Mouse (Mus musculus) cerebral cortex, adult 2 months (tissue): Measurements from ENCODE around the gene Ptprb.

Experiments used
- WGBS: fragments of 180-500 bp; shearing (Covaris S2); methylation state at CpG from one replicate; pipeline ENCODE4 v1.1.7; 2018; 5-methylcytosine and 5-hydroxymethylcytosine counted together

The Ptprb gene

DNA sequence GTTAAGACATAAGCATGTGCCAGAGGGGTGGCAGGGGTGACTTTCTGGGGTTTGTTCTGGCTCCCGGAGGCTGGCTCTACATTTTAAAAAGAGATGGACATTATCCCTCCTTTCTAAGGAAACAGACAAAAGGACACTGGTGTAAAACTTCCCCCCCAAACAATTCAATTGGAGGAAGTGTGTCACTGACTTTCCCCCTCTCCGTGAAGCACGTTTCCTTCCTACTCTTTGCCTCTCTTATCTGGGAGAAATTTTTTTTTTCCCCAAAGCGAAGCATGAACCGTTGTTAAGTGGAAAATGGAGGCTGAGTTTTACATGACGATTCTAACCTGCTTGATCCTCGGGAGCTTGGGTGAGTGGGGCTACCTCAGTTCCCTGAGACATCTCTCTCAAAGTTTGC lies at the start of gene Ptprb:
Gene Ptprb, plus strand, starts transcription at position 244 of the 400 bp plus-strand sequence.
- 75% methylated on average over 7 of the region's 7 CpGs for WGBS

DNA sequence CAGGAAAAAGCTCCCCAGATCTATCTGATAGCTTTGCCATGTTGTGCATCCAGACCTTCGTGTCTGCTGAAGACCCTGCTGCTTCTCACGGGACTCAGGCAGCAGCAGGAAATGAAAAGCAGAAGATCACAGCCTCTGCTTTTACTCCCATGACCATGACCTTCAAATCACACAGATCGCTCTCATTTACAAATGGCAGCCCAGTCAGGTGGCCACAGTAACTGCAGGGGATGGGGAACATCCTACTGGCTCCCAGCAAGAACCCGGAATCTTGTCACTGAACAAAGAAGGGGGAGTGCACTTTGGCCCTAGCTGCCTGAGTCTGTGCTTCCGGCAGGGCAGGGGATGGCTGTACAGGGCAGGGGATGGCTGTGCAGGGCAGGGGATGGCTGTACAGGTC lies 40.0 kb upstream of the Ptprb start:
- WGBS = 74% methylated on average over 5 of the region's 5 CpGs

DNA sequence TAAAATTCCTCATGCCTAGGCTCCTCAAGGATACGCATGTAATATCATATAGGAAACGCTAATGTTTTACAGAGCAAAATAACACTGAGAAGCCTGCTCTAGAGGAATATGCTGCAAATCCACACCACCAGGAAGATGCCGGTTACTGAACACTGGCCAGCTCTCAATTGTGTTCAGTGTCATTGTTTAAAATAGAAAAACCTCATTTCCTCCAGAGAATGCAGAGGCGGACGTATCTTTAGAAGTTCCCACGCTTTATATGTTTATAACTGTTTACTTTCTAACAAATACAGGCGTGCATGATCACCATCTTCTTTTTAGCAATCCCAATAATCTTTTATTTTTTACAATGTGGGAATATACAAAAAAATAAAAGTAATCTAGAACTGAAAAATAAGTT lies 33.1 kb upstream of the Ptprb start:
- 41% methylated on average over 7 of the region's 7 CpGs for WGBS

- 71% methylated on average over 7 of the region's 7 CpGs for WGBS
These were observed 31.9 kb upstream of the Ptprb start for GRCm38 (mm10) chr10:116243373-116243772.

DNA sequence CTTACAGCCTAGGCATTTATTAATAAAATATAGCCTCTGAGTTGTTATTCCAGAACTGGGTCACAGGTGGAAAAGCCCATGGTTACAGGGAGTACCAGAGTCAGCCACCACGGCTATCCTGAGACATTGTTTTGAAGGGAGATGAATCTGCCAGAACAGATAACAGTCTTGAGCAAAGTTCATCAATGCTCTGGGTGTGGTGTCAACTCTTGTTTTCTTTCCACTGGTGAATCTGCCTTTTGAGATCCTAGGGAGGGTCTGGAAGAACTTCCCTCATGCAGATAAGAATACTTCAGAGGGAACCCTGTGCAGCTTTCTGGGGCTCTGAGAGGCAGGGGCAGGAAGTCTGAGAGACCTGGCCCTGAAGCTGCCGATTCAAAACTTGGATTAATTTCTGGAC lies 29.7 kb upstream of the Ptprb start:
- WGBS = 81% methylated on average over 2 of the region's 2 CpGs

GRCm38 (mm10) chr10:116252668-116253067 lies 22.7 kb upstream of the Ptprb start:
- WGBS = 84% methylated on average over 7 of the region's 7 CpGs

- 79% methylated on average over 6 of the region's 6 CpGs for WGBS
These were observed 21.4 kb upstream of the Ptprb start for GRCm38 (mm10) chr10:116253972-116254371.

GRCm38 (mm10) chr10:116259298-116259697 lies 16.0 kb upstream of the Ptprb start:
- WGBS = 68% methylated on average over 4 of the region's 4 CpGs

- WGBS = 35% methylated on average over 13 of the region's 13 CpGs
These were observed 14.5 kb upstream of the Ptprb start for GRCm38 (mm10) chr10:116260658-116261433.

- 33% methylated on average over 5 of the region's 5 CpGs for WGBS
These were observed 13.8 kb upstream of the Ptprb start for GRCm38 (mm10) chr10:116261559-116261958.

DNA sequence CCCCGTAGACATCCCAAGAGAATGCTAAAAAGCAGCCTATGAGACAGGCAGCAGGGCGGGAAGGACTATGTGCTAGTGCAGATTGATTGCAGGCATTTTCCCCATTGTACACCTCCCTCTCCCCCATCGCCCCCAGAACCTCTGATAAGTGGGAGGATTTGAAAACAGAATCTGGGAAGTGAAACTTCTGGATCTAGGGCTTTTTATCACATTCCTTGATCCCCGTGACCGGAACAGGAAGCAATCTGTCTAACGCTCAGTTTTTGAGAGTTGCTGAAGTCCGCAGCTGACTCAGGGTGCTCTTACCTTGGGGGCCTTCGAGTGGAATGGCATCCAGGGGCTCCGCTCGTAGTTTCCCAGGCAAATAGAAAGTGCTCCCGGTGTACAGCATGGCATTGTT lies 10.8 kb upstream of the Ptprb start:
- WGBS = 70% methylated on average over 11 of the region's 11 CpGs

GRCm38 (mm10) chr10:116266561-116267433 lies 8.5 kb upstream of the Ptprb start:
- 62% methylated on average over 15 of the region's 15 CpGs for WGBS

DNA sequence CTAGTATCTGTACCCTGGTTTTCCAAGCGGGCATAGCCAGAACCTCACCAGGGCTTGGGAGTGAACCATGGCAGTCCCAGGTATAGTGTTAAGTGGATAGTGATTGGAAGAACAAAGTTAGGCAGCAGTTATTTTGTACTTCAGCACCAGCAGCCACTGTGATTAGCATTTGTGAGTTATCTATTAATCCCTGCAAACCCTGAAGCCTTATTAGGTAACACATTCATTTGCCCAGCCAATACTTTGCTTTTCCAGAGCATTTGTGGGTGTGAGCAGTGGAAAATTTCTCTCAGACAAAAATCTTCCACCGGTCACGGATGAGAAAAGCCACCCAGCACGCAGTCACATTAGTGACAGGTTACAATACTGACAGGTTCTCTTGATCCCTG lies 7.9 kb upstream of the Ptprb start:
- WGBS = 66% methylated on average over 4 of the region's 4 CpGs

GRCm38 (mm10) chr10:116268343-116268742 lies 7.0 kb upstream of the Ptprb start:
- 65% methylated on average over 4 of the region's 4 CpGs for WGBS

GRCm38 (mm10) chr10:116270646-116271469 lies 4.5 kb upstream of the Ptprb start:
- WGBS = 76% methylated on average over 12 of the region's 12 CpGs

GRCm38 (mm10) chr10:116271470-116271915 lies 3.8 kb upstream of the Ptprb start:
- WGBS = 78% methylated on average over 10 of the region's 10 CpGs

DNA sequence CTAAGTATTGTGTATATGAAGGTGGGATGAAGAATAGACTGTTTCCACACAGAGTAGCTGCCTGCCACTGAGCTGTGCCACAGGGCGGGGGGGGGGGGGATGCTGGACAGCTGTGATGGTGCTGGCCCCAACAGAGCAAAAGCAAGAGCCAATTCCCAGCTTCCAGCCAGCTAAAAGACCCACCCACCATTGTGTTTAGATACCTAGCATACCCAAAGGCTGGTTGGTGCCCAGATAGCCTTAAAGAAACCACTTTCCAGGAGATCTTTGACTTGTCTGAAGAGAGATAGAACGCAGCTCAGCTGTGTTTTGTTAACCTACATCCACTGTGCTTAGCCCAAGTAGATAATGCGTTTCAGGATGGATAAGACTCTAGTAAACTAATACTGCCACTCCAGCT lies 3.2 kb upstream of the Ptprb start:
- WGBS = 80% methylated on average over 3 of the region's 3 CpGs

- whole genome bisulfite sequencing = 79% methylated on average over 7 of the region's 7 CpGs
These were observed 11.5 kb downstream of the Ptprb start for GRCm38 (mm10) chr10:116286697-116287344.

- 74% methylated on average over 9 of the region's 9 CpGs for WGBS
These were observed 12.8 kb downstream of the Ptprb start for GRCm38 (mm10) chr10:116288130-116288529.

DNA sequence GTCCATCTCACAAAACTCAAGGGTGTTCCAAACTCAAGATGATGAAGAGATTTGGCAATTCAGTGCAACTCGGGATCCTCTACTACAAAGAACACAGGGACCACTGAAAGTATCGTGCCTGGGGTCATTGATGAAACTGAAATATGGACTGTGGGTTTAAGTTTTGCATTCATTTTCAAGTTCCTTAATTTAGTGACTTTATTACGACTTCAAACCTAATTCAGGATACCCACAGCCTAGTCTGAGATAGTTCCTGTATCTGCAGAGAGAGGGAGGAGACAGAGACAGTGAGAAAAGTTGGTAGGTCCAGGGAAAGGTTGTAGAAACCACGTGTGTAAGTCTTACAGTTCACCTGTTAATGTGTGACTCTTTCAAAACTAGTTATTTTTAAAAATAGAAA lies 15.2 kb downstream of the Ptprb start:
- WGBS = 58% methylated on average over 4 of the region's 4 CpGs

- WGBS = 35% methylated on average over 8 of the region's 8 CpGs
These were observed 15.9 kb downstream of the Ptprb start for GRCm38 (mm10) chr10:116291153-116291755.
